Mouse (Mus musculus): ENCODE results near the gene Cpne1. TPM values are rescaled to one million over a fixed set of nuclear protein-coding genes. Genes with fewer than 3 reads are reported as not detected.

Cpne1 gene
- polyA plus RNA-seq, 1 experiment, result 54.6 TPM

- Histone ChIP-seq H3ac (ENCODE audit: control insufficient read depth, insufficient read length, low read depth) (no peak overlapping the region), H3K27me3 (ENCODE audit: control insufficient read depth, insufficient read depth, insufficient read length) (no peaks in the 10 kb centered on the region), H3K79me3 (ENCODE audit: low read depth) (peaks cover 33% of the 10 kb centered on the region), H3K36me3 (ENCODE audit: control insufficient read depth, insufficient read depth) (peaks cover 33% of the 10 kb centered on the region), H3K4me3 (ENCODE audit: insufficient read depth, poor library complexity, severe bottlenecking) (no peak overlapping the region), H3K79me2 (ENCODE audit: control insufficient read depth, insufficient read depth) (peaks cover 58% of the 10 kb centered on the region)
- TF ChIP-seq FOSL1 (IDR thresholded peaks at IDR 0.05; ENCODE audit: insufficient read depth, low read length, poor library complexity, severe bottlenecking) (no peak), MYOD1 (IDR thresholded peaks at IDR 0.05; ENCODE audit: control insufficient read depth, insufficient read length, low read depth) (no peak), CTCF (IDR thresholded peaks at IDR 0.05; ENCODE audit: control insufficient read depth, insufficient read depth, insufficient read length) (no peak), USF1 (IDR thresholded peaks at IDR 0.05; ENCODE audit: low read depth) (no peak), CEBPB (IDR thresholded peaks at IDR 0.05; ENCODE audit: low read depth) (no peak), MYOG (IDR thresholded peaks at IDR 0.05; ENCODE audit: control insufficient read depth, extremely low read depth, insufficient read length) (no peak), MAX (IDR thresholded peaks at IDR 0.05) (no peak)
These were observed 32.1 kb downstream of the Cpne1 start for GRCm38 (mm10) chr2:156079674-156080073.

- H3K79me2 ChIP-seq (ENCODE audit: control insufficient read depth, insufficient read depth), result peaks cover 53% of the 10 kb centered on the region
- no peak overlapping the region for H3ac ChIP-seq (ENCODE audit: control insufficient read depth, insufficient read length, low read depth)
- H3K4me3 ChIP-seq (ENCODE audit: insufficient read depth, poor library complexity, severe bottlenecking), result no peak overlapping the region
- peaks cover 38% of the 10 kb centered on the region for H3K36me3 ChIP-seq (ENCODE audit: control insufficient read depth, insufficient read depth)
- no peaks in the 10 kb centered on the region for H3K27me3 ChIP-seq (ENCODE audit: control insufficient read depth, insufficient read depth, insufficient read length)
- peaks cover 29% of the 10 kb centered on the region for H3K79me3 ChIP-seq (ENCODE audit: low read depth)
- TF ChIP-seq CEBPB (IDR thresholded peaks at IDR 0.05; ENCODE audit: low read depth) (no peak), FOSL1 (IDR thresholded peaks at IDR 0.05; ENCODE audit: insufficient read depth, low read length, poor library complexity, severe bottlenecking) (no peak), MYOG (IDR thresholded peaks at IDR 0.05; ENCODE audit: control insufficient read depth, extremely low read depth, insufficient read length) (no peak), MAX (IDR thresholded peaks at IDR 0.05) (no peak), CTCF (IDR thresholded peaks at IDR 0.05; ENCODE audit: control insufficient read depth, insufficient read depth, insufficient read length) (no peak), MYOD1 (IDR thresholded peaks at IDR 0.05; ENCODE audit: control insufficient read depth, insufficient read length, low read depth) (no peak), USF1 (IDR thresholded peaks at IDR 0.05; ENCODE audit: low read depth) (no peak)
These were observed 32.6 kb downstream of the Cpne1 start for GRCm38 (mm10) chr2:156079183-156079560.

GRCm38 (mm10) chr2:156078421-156079182 lies 33.2 kb downstream of the Cpne1 start:
- H3K27me3 ChIP-seq (ENCODE audit: control insufficient read depth, insufficient read depth, insufficient read length), result no peaks in the 10 kb centered on the region
- no peak overlapping the region for H3K4me3 ChIP-seq (ENCODE audit: insufficient read depth, poor library complexity, severe bottlenecking)
- H3ac ChIP-seq (ENCODE audit: control insufficient read depth, insufficient read length, low read depth), result no peak overlapping the region
- peaks cover 47% of the 10 kb centered on the region for H3K79me2 ChIP-seq (ENCODE audit: control insufficient read depth, insufficient read depth)
- no peak for TF ChIP-seq FOSL1 (IDR thresholded peaks at IDR 0.05; ENCODE audit: insufficient read depth, low read length, poor library complexity, severe bottlenecking)
- no peak for TF ChIP-seq USF1 (IDR thresholded peaks at IDR 0.05; ENCODE audit: low read depth)
- no peak for TF ChIP-seq MYOG (IDR thresholded peaks at IDR 0.05; ENCODE audit: control insufficient read depth, extremely low read depth, insufficient read length)
- TF ChIP-seq CTCF (IDR thresholded peaks at IDR 0.05; ENCODE audit: control insufficient read depth, insufficient read depth, insufficient read length), result no peak
- TF ChIP-seq CEBPB (IDR thresholded peaks at IDR 0.05; ENCODE audit: low read depth), result no peak
- no peak for TF ChIP-seq MAX (IDR thresholded peaks at IDR 0.05)
- no peak for TF ChIP-seq MYOD1 (IDR thresholded peaks at IDR 0.05; ENCODE audit: control insufficient read depth, insufficient read length, low read depth)
- H3K36me3 ChIP-seq (ENCODE audit: control insufficient read depth, insufficient read depth), result peaks cover 44% of the 10 kb centered on the region
- H3K79me3 ChIP-seq (ENCODE audit: low read depth), result peaks cover 26% of the 10 kb centered on the region

- Histone ChIP-seq H3K79me2 (ENCODE audit: control insufficient read depth, insufficient read depth) (peaks cover 35% of the 10 kb centered on the region), H3ac (ENCODE audit: control insufficient read depth, insufficient read length, low read depth) (no peak overlapping the region), H3K27me3 (ENCODE audit: control insufficient read depth, insufficient read depth, insufficient read length) (no peaks in the 10 kb centered on the region), H3K79me3 (ENCODE audit: low read depth) (peaks cover 15% of the 10 kb centered on the region), H3K36me3 (ENCODE audit: control insufficient read depth, insufficient read depth) (peaks cover 45% of the 10 kb centered on the region), H3K4me3 (ENCODE audit: insufficient read depth, poor library complexity, severe bottlenecking) (no peak overlapping the region)
- no peak for TF ChIP-seq MYOD1 (IDR thresholded peaks at IDR 0.05; ENCODE audit: control insufficient read depth, insufficient read length, low read depth)
- TF ChIP-seq MAX (IDR thresholded peaks at IDR 0.05), result no peak
- TF ChIP-seq USF1 (IDR thresholded peaks at IDR 0.05; ENCODE audit: low read depth), result no peak
- no peak for TF ChIP-seq MYOG (IDR thresholded peaks at IDR 0.05; ENCODE audit: control insufficient read depth, extremely low read depth, insufficient read length)
- TF ChIP-seq FOSL1 (IDR thresholded peaks at IDR 0.05; ENCODE audit: insufficient read depth, low read length, poor library complexity, severe bottlenecking), result no peak
- TF ChIP-seq CEBPB (IDR thresholded peaks at IDR 0.05; ENCODE audit: low read depth), result no peak
- no peak for TF ChIP-seq CTCF (IDR thresholded peaks at IDR 0.05; ENCODE audit: control insufficient read depth, insufficient read depth, insufficient read length)
These were observed 34.3 kb downstream of the Cpne1 start for GRCm38 (mm10) chr2:156077461-156077860.

GRCm38 (mm10) chr2:156073725-156074124 lies 38.0 kb downstream of the Cpne1 start:
- H3K27me3 ChIP-seq (ENCODE audit: control insufficient read depth, insufficient read depth, insufficient read length), result no peaks in the 10 kb centered on the region
- H3K79me3 ChIP-seq (ENCODE audit: low read depth), result no peaks in the 10 kb centered on the region
- H3K79me2 ChIP-seq (ENCODE audit: control insufficient read depth, insufficient read depth), result no peaks in the 10 kb centered on the region
- TF ChIP-seq MYOG (IDR thresholded peaks at IDR 0.05; ENCODE audit: control insufficient read depth, extremely low read depth, insufficient read length) (no peak), CEBPB (IDR thresholded peaks at IDR 0.05; ENCODE audit: low read depth) (no peak), FOSL1 (IDR thresholded peaks at IDR 0.05; ENCODE audit: insufficient read depth, low read length, poor library complexity, severe bottlenecking) (no peak), MYOD1 (IDR thresholded peaks at IDR 0.05; ENCODE audit: control insufficient read depth, insufficient read length, low read depth) (no peak), CTCF (IDR thresholded peaks at IDR 0.05; ENCODE audit: control insufficient read depth, insufficient read depth, insufficient read length) (no peak), MAX (IDR thresholded peaks at IDR 0.05) (no peak), USF1 (IDR thresholded peaks at IDR 0.05; ENCODE audit: low read depth) (no peak)
- no peak overlapping the region for H3ac ChIP-seq (ENCODE audit: control insufficient read depth, insufficient read length, low read depth)
- H3K36me3 ChIP-seq (ENCODE audit: control insufficient read depth, insufficient read depth), result peaks cover 49% of the 10 kb centered on the region
- H3K4me3 ChIP-seq (ENCODE audit: insufficient read depth, poor library complexity, severe bottlenecking), result no peak overlapping the region
